Mouse (Mus musculus) adrenal gland, postnatal 4 days (tissue): ENCODE data around the gene Fbxw25. TPM values are rescaled to one million over a fixed set of nuclear protein-coding genes. Genes with fewer than 3 reads are reported as not detected.
"Not testable (repeated sequence)": the region's sequence is repeated elsewhere in the genome, so short reads cannot be mapped to it uniquely, and the experiment has no call there.

Source experiments
- DNase-seq, 2 experiments: peaks; one replicate each; pipeline ENCODE4 v3.0.0; 2021 to 2022; ENCODE audit warnings: low spot score in 2 of 2, mixed read lengths in 2 of 2
- long read RNA-seq, 2 experiments: library from polyadenylated mRNA; stranded (forward); transcript quantifications; one replicate each; pipeline ENCODE4 v2.0.0; 2021
- total RNA-seq, 2 experiments: library from RNA; stranded (reverse); gene quantifications; 2 replicates each; pipeline ENCODE4 v1.2.3; 2021

Gene Fbxw25
- under 1 TPM in 1 of 2 experiments, not detected in 1; 0.20 TPM for total RNA-seq
- long read RNA-seq, experiment 1 = 0 reads
- long read RNA-seq, experiment 2 = 0 reads

- DNase-seq = not testable (repeated sequence)
Observed at GRCm38 (mm10) chr9:109664552-109664951, at the start of gene Fbxw25. Gene Fbxw25 (minus strand): TSS chr9:109664652.

- not testable (repeated sequence) for DNase-seq
Observed at GRCm38 (mm10) chr9:109702600-109702999, 38.1 kb upstream of the Fbxw25 start, which contains the start of gene Fbxw18. Gene Fbxw18 (minus strand): TSS chr9:109702700.

- peak; percentile 5 to 25 for DNase-seq
Observed at GRCm38 (mm10) chr9:109685299-109685698, 20.8 kb upstream of the Fbxw25 start.

- not testable (repeated sequence) for DNase-seq
Observed at GRCm38 (mm10) chr9:109625957-109626356, 38.5 kb downstream of the Fbxw25 start, which contains the start of gene Fbxw24. Gene Fbxw24 (minus strand): TSS chr9:109626057.

GRCm38 (mm10) chr9:109606837-109607236, 57.6 kb downstream of the Fbxw25 start:
- peak; percentile 4 to 6 for DNase-seq

GRCm38 (mm10) chr9:109602128-109602527, 62.3 kb downstream of the Fbxw25 start:
- not testable (repeated sequence) for DNase-seq

- DNase-seq = no peak
Observed at GRCm38 (mm10) chr9:109597226-109597625, 67.2 kb downstream of the Fbxw25 start.

Other genes starting within 250 kb of the Fbxw25 start
- not detected for gene Fbxw16, start 215.5 kb downstream of the Fbxw25 start, total RNA-seq
- not detected for gene Fbxw19, start 168.8 kb downstream of the Fbxw25 start, total RNA-seq
- under 1 TPM in 1 of 2 experiments, not detected in 1; 0.42 TPM for gene Fbxw15, start 96.4 kb downstream of the Fbxw25 start, total RNA-seq
- not detected for gene Fbxw24, start 38.6 kb downstream of the Fbxw25 start, total RNA-seq
- not detected for gene Fbxw18, start 38.0 kb upstream of the Fbxw25 start, total RNA-seq
- not detected for gene Fbxw26, start 81.4 kb upstream of the Fbxw25 start, total RNA-seq
- gene Fbxw27, start 126.0 kb upstream of the Fbxw25 start, total RNA-seq = not detected
- gene Spink8, start 147.6 kb upstream of the Fbxw25 start, total RNA-seq = 10 to 100 TPM in 1 of 2 experiments, 1 to 10 TPM in 1; 8.3 to 10.6 TPM
- 10 to 100 TPM; 22.3 to 29.5 TPM for gene Nme6, start 168.1 kb upstream of the Fbxw25 start, total RNA-seq
- gene Camp, start 185.0 kb upstream of the Fbxw25 start, total RNA-seq = 10 to 100 TPM; 11.6 to 32.1 TPM
- gene Cdc25a, start 210.9 kb upstream of the Fbxw25 start, total RNA-seq = 10 to 100 TPM; 25.5 to 28.3 TPM